Mouse (Mus musculus) granulocyte monocyte progenitor cell, adult 5-6 weeks (primary cell): ENCODE measurements around the gene S100a2. TPM values are rescaled to one million over a fixed set of nuclear protein-coding genes. Genes with fewer than 3 reads are reported as not detected.

Source experiments
- ATAC-seq: replicated peaks from 2 replicates; pipeline ENCODE4 v1.8.0; 2016; ENCODE audit warnings: mild to moderate bottlenecking, moderate TSS enrichment, inconsistent platforms; ENCODE audit not compliant: poor library complexity, severe bottlenecking
- total RNA-seq, 2 experiments: library from RNA; stranded (forward) in 1 of 2; stranded (reverse) in 1 of 2; fragments of 200-712, 200-1000 nt in 1 of 2; fragments of >200 nt in 1 of 2; fragmentation: Nextera tagmentation in 1 of 2; gene quantifications; 2 replicates each; pipeline ENCODE4 v1.2.3; 2014 to 2017

Gene S100a2
- not detected in 2 replicates for total RNA-seq (2014; fragmentation: Nextera tagmentation)
- not detected in 2 replicates for total RNA-seq (2017)

- ATAC-seq = no peak
Observed at GRCm38 (mm10) chr3:90589947-90590346, at the start of gene S100a2. Gene S100a2, plus strand, starts transcription at chr3:90590247.

- ATAC-seq = no peak
Observed at GRCm38 (mm10) chr3:90540904-90541303, 49.1 kb upstream of the S100a2 start.

- ATAC-seq = no peak
Observed at GRCm38 (mm10) chr3:90549676-90550420, 40.2 kb upstream of the S100a2 start.

- no peak for ATAC-seq
Observed at GRCm38 (mm10) chr3:90550421-90550790, 39.6 kb upstream of the S100a2 start.

GRCm38 (mm10) chr3:90552231-90552630 is 37.8 kb upstream of the S100a2 start:
- no peak for ATAC-seq

GRCm38 (mm10) chr3:90555954-90556353 is 34.1 kb upstream of the S100a2 start:
- ATAC-seq = no peak

GRCm38 (mm10) chr3:90560008-90560628 is 29.9 kb upstream of the S100a2 start, which contains the start of gene S100a3:
Gene S100a3, plus strand, starts transcription at chr3:90560578.
- ATAC-seq = no peak

GRCm38 (mm10) chr3:90574691-90575090 is 15.4 kb upstream of the S100a2 start:
- ATAC-seq = no peak

- no peak for ATAC-seq
Observed at GRCm38 (mm10) chr3:90575320-90575719, 14.7 kb upstream of the S100a2 start.

- no peak for ATAC-seq
Observed at GRCm38 (mm10) chr3:90576351-90577001, 13.6 kb upstream of the S100a2 start.

GRCm38 (mm10) chr3:90579433-90579832 is 10.6 kb upstream of the S100a2 start:
- no peak for ATAC-seq

GRCm38 (mm10) chr3:90581141-90581540 is 8.9 kb upstream of the S100a2 start:
- no peak for ATAC-seq

GRCm38 (mm10) chr3:90582156-90582555 is 7.9 kb upstream of the S100a2 start:
- no peak for ATAC-seq

GRCm38 (mm10) chr3:90582556-90582955 is 7.5 kb upstream of the S100a2 start:
- ATAC-seq = no peak

GRCm38 (mm10) chr3:90583893-90584292 is 6.2 kb upstream of the S100a2 start:
- no peak for ATAC-seq

- ATAC-seq = peak; percentile 33; the same call in 1 of the 2 replicates
Observed at GRCm38 (mm10) chr3:90585595-90585994, 4.5 kb upstream of the S100a2 start.

- no peak for ATAC-seq
Observed at GRCm38 (mm10) chr3:90586016-90586643, 3.9 kb upstream of the S100a2 start.

GRCm38 (mm10) chr3:90586906-90587305 is 3.1 kb upstream of the S100a2 start:
- peak; percentile 82 for ATAC-seq

GRCm38 (mm10) chr3:90587361-90588101 is 2.5 kb upstream of the S100a2 start:
- 0 out of 2 replicates have a peak, but pooled peaks have one; percentile 5 for ATAC-seq

- ATAC-seq = peak; percentile 58
Observed at GRCm38 (mm10) chr3:90589390-90589789, 657 bp upstream of the S100a2 start.
